Mouse (Mus musculus) forebrain, embryonic 15.5 days (tissue): ENCODE data around the gene Gpc6. TPM values are rescaled to one million over a fixed set of nuclear protein-coding genes. Genes with fewer than 3 reads are reported as not detected.

ENCODE experiments used
- ATAC-seq: fragments of 200-750 bp; cut with Nextera tagmentation; replicated peaks from 2 replicates; pipeline ENCODE4 v1.8.0; 2017; ENCODE audit warnings: mild to moderate bottlenecking, moderate TSS enrichment, moderate library complexity
- H3K27ac ChIP-seq: fragments of 300-500 bp; sonication (generic); replicated peaks from 2 replicates; pipeline ENCODE4 v1.5.1; 2015; ENCODE audit warnings: mild to moderate bottlenecking, inconsistent platforms
- H3K27me3 ChIP-seq: fragments of 300-500 bp; sonication (generic); 2 replicates; pipeline ENCODE4 v1.6.1; 2015; ENCODE audit warnings: inconsistent platforms
- H3K36me3 ChIP-seq: fragments of 300-500 bp; sonication (generic); 2 replicates; pipeline ENCODE4 v1.6.1; 2015; ENCODE audit warnings: mild to moderate bottlenecking, inconsistent platforms
- H3K4me1 ChIP-seq: fragments of 300-500 bp; sonication (generic); 2 replicates; pipeline ENCODE4 v1.6.1; 2015; ENCODE audit warnings: inconsistent platforms
- H3K4me2 ChIP-seq: fragments of 300-500 bp; sonication (generic); replicated peaks from 2 replicates; pipeline ENCODE4 v1.6.1; 2015; ENCODE audit warnings: mild to moderate bottlenecking, inconsistent platforms
- H3K4me3 ChIP-seq: fragments of 300-500 bp; sonication (generic); 2 replicates; pipeline ENCODE4 v1.5.1; 2015; ENCODE audit warnings: mild to moderate bottlenecking, inconsistent platforms
- H3K9ac ChIP-seq: fragments of 300-500 bp; sonication (generic); replicated peaks from 2 replicates; pipeline ENCODE4 v1.6.1; 2015; ENCODE audit warnings: mild to moderate bottlenecking, inconsistent platforms
- H3K9me3 ChIP-seq: fragments of 300-500 bp; sonication (generic); 2 replicates; pipeline ENCODE4 v1.6.1; 2016; ENCODE audit warnings: inconsistent platforms
- WGBS: fragments of 180-500 bp; shearing (Covaris S2); methylation state at CpG from one replicate; pipeline ENCODE4 v1.1.7; 2015; ENCODE audit warnings: mixed read lengths; 5-methylcytosine and 5-hydroxymethylcytosine counted together
- polyA plus RNA-seq: library from polyadenylated mRNA; unstranded; fragments of >200 nt; fragmentation: Nextera tagmentation; extraction: Ambion mirVana; gene quantifications from 2 replicates; pipeline ENCODE4 v1.2.1, GENCODE M21; 2015

Gene Gpc6
- polyA plus RNA-seq, 1 experiment from 2014 or later: 18.3 TPM

- H3K9ac ChIP-seq: no peak overlapping the region
- peaks cover 2% of the 10 kb centered on the region; the same call in 1 of the 2 replicates for H3K4me1 ChIP-seq
- no peak overlapping the region for H3K4me2 ChIP-seq
- H3K4me3 ChIP-seq: no peak overlapping the region
- no peak overlapping the region for H3K27ac ChIP-seq
- 47% methylated on average over 5 of the region's 5 CpGs for WGBS
- H3K36me3 ChIP-seq: no peaks in the 10 kb centered on the region
- no peaks in the 10 kb centered on the region for H3K9me3 ChIP-seq
- ATAC-seq: no peak
- H3K27me3 ChIP-seq: no peaks in the 10 kb centered on the region
Measured at GRCm38 (mm10) chr14:117781724-117782123, 856.6 kb downstream of the Gpc6 start.

GRCm38 (mm10) chr14:117783671-117784262 is 858.7 kb downstream of the Gpc6 start:
- ATAC-seq: no peak
- H3K36me3 ChIP-seq: no peaks in the 10 kb centered on the region
- WGBS: 68% methylated on average over 8 of the region's 8 CpGs
- no peaks in the 10 kb centered on the region for H3K27me3 ChIP-seq
- H3K4me1 ChIP-seq: peaks cover 6% of the 10 kb centered on the region
- no peak overlapping the region for H3K4me3 ChIP-seq
- H3K9ac ChIP-seq: no peak overlapping the region
- no peak overlapping the region for H3K4me2 ChIP-seq
- no peaks in the 10 kb centered on the region for H3K9me3 ChIP-seq
- H3K27ac ChIP-seq: no peak overlapping the region

- H3K36me3 ChIP-seq: no peaks in the 10 kb centered on the region
- H3K4me2 ChIP-seq: no peak overlapping the region
- no peak overlapping the region for H3K9ac ChIP-seq
- 93% methylated on average over 9 of the region's 9 CpGs for WGBS
- no peak overlapping the region for H3K27ac ChIP-seq
- no peak for ATAC-seq
- no peaks in the 10 kb centered on the region for H3K9me3 ChIP-seq
- H3K4me1 ChIP-seq: peaks cover 6% of the 10 kb centered on the region
- H3K27me3 ChIP-seq: no peaks in the 10 kb centered on the region
- H3K4me3 ChIP-seq: no peak overlapping the region
Measured at GRCm38 (mm10) chr14:117784960-117785359, 859.8 kb downstream of the Gpc6 start.

GRCm38 (mm10) chr14:117785507-117786085 is 860.5 kb downstream of the Gpc6 start:
- Histone ChIP-seq H3K4me2 (no peak overlapping the region), H3K9me3 (no peaks in the 10 kb centered on the region), H3K27ac (no peak overlapping the region), H3K9ac (no peak overlapping the region), H3K4me1 (peaks cover 6% of the 10 kb centered on the region), H3K4me3 (no peak overlapping the region), H3K36me3 (no peaks in the 10 kb centered on the region), H3K27me3 (no peaks in the 10 kb centered on the region)
- WGBS: 71% methylated on average over 15 of the region's 15 CpGs
- no peak for ATAC-seq

GRCm38 (mm10) chr14:117786647-117787046 is 861.5 kb downstream of the Gpc6 start:
- no peaks in the 10 kb centered on the region for H3K36me3 ChIP-seq
- H3K4me2 ChIP-seq: no peak overlapping the region
- H3K9ac ChIP-seq: no peak overlapping the region
- WGBS: 24% methylated on average over 7 of the region's 7 CpGs
- H3K27ac ChIP-seq: no peak overlapping the region
- no peaks in the 10 kb centered on the region for H3K9me3 ChIP-seq
- H3K27me3 ChIP-seq: no peaks in the 10 kb centered on the region
- peaks cover 6% of the 10 kb centered on the region for H3K4me1 ChIP-seq
- H3K4me3 ChIP-seq: no peak overlapping the region
- no peak for ATAC-seq

- Histone ChIP-seq H3K4me3 (no peak overlapping the region), H3K4me1 (no peaks in the 10 kb centered on the region), H3K27ac (no peak overlapping the region), H3K27me3 (no peaks in the 10 kb centered on the region), H3K36me3 (no peaks in the 10 kb centered on the region), H3K4me2 (no peak overlapping the region), H3K9ac (no peak overlapping the region), H3K9me3 (no peaks in the 10 kb centered on the region)
- WGBS: 58% methylated on average over 2 of the region's 2 CpGs
- no peak for ATAC-seq
Measured at GRCm38 (mm10) chr14:117794874-117795273, 869.8 kb downstream of the Gpc6 start.

- Histone ChIP-seq H3K4me2 (no peak overlapping the region), H3K36me3 (no peaks in the 10 kb centered on the region), H3K9ac (no peak overlapping the region), H3K9me3 (no peaks in the 10 kb centered on the region), H3K27ac (no peak overlapping the region), H3K27me3 (no peaks in the 10 kb centered on the region), H3K4me1 (no peaks in the 10 kb centered on the region), H3K4me3 (no peak overlapping the region)
- WGBS: 66% methylated on average over 5 of the region's 5 CpGs
- no peak for ATAC-seq
Measured at GRCm38 (mm10) chr14:117796661-117797060, 871.5 kb downstream of the Gpc6 start.

- no peak overlapping the region for H3K4me2 ChIP-seq
- no peak overlapping the region for H3K27ac ChIP-seq
- WGBS: 79% methylated on average over 5 of the region's 5 CpGs
- no peaks in the 10 kb centered on the region for H3K27me3 ChIP-seq
- no peak for ATAC-seq
- H3K36me3 ChIP-seq: no peaks in the 10 kb centered on the region
- H3K9me3 ChIP-seq: no peaks in the 10 kb centered on the region
- H3K9ac ChIP-seq: no peak overlapping the region
- no peak overlapping the region for H3K4me3 ChIP-seq
- H3K4me1 ChIP-seq: no peaks in the 10 kb centered on the region
Measured at GRCm38 (mm10) chr14:117800399-117800798, 875.3 kb downstream of the Gpc6 start.

- Histone ChIP-seq H3K4me2 (no peak overlapping the region), H3K36me3 (no peaks in the 10 kb centered on the region), H3K27ac (no peak overlapping the region), H3K9ac (no peak overlapping the region), H3K4me1 (peaks cover 18% of the 10 kb centered on the region), H3K27me3 (no peaks in the 10 kb centered on the region), H3K9me3 (no peaks in the 10 kb centered on the region), H3K4me3 (no peak overlapping the region)
- WGBS: 91% methylated on average over 4 of the region's 4 CpGs
- ATAC-seq: no peak
Measured at GRCm38 (mm10) chr14:117807846-117808245, 882.7 kb downstream of the Gpc6 start.

GRCm38 (mm10) chr14:117808326-117808725 is 883.2 kb downstream of the Gpc6 start:
- WGBS: 90% methylated on average over 2 of the region's 2 CpGs
- Histone ChIP-seq H3K4me1 (peaks cover 20% of the 10 kb centered on the region), H3K36me3 (no peaks in the 10 kb centered on the region), H3K27ac (no peak overlapping the region), H3K4me3 (no peak overlapping the region), H3K9ac (no peak overlapping the region), H3K27me3 (no peaks in the 10 kb centered on the region), H3K9me3 (no peaks in the 10 kb centered on the region), H3K4me2 (no peak overlapping the region)
- no peak for ATAC-seq

GRCm38 (mm10) chr14:117810321-117811270 is 885.5 kb downstream of the Gpc6 start:
- Histone ChIP-seq H3K9ac (no peak overlapping the region), H3K4me3 (no peak overlapping the region), H3K27me3 (no peaks in the 10 kb centered on the region), H3K36me3 (no peaks in the 10 kb centered on the region), H3K27ac (no peak overlapping the region; the same call in 1 of the 2 replicates), H3K9me3 (no peaks in the 10 kb centered on the region), H3K4me2 (no peak overlapping the region), H3K4me1 (peaks cover 28% of the 10 kb centered on the region)
- ATAC-seq: peak; percentile 70
- whole genome bisulfite sequencing: 20% methylated on average over 15 of the region's 15 CpGs

GRCm38 (mm10) chr14:117813473-117813872 is 888.4 kb downstream of the Gpc6 start:
- no peak overlapping the region for H3K4me2 ChIP-seq
- H3K27ac ChIP-seq: no peak overlapping the region
- H3K4me1 ChIP-seq: peaks cover 28% of the 10 kb centered on the region
- WGBS: 31% methylated on average over 3 of the region's 3 CpGs
- no peaks in the 10 kb centered on the region for H3K36me3 ChIP-seq
- H3K9ac ChIP-seq: no peak overlapping the region
- peak; percentile 76 for ATAC-seq
- no peak overlapping the region for H3K4me3 ChIP-seq
- no peaks in the 10 kb centered on the region for H3K27me3 ChIP-seq
- H3K9me3 ChIP-seq: no peaks in the 10 kb centered on the region
